Mouse (Mus musculus) ES-CJ7 (cell line): ENCODE results near the gene Cobll1.

Experiments
- DNase-seq: peaks from one replicate; pipeline ENCODE4 v3.0.0; 2011; ENCODE audit warnings: low read depth, low spot score

Gene Cobll1

DNA sequence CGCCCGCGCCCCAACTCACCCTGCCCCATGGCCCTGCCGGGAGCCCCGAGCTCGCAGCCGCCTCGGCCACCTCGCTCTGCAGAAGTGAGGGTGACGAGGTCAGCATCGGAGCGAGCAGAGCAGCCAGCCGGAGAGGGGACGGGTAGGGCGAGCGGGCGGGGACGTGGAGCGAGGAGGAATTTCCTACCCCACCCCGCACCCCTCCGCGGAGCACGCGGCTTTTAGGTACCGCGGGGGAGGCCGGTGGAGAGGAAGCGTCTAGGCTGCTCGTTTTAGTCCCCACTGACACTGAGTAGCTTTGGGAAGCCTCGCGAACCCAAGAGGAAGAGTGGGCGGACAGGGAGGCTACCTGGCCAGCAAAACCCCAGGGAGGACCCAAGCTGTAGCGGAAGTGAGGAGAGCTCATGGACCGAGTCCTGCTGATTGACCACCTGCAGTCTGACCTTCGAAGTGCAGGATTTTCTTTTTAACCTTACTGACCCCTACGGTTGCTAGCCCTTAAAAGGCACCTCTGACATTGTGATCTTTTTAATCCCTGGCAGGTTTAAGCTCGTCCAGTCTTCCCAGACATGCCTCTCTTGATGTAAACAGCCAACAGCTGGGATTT, at the start of gene Cobll1:
Gene Cobll1, minus strand, starts transcription at position 440 of the 607 bp plus-strand sequence.
- peak; percentile 27 for DNase-seq

DNA sequence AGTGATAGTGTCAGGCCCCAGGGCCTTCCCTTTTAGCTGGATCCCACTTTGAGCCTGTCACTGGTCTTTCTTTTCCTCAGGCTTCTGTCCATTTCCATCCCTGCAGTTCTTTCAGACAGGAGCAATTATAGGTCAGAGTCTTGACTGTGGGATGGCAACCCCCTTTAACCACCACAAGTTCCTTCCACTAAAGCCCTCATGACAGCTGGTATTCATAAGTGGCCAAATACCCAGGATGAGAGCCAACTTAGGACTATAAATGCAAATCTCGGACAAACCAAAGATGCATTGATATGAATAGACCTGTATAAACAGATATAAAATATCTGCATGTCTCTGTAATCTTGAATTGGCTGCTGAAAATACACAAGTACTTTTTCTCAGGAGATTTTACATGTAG, 49.5 kb upstream of the Cobll1 start:
- DNase-seq: no peak

DNA sequence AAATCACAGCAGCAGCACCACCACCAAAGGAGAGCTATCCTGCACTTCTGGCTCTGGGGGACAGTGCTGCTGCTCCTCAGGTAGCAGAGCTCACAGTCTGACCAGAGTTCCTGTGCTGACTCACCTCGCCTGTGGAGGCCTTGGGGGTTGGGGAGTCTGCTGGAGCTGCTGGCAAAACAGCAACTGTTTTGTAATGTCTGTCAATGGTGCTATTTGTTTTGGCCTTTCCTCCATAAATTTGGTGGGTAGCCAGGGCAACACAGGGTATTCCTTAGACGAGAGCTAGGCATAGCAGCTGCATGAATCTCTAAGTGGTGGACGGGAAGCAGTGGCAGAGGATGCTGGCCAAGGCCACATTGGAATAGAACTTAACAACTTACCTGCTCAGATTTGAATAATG, 46.2 kb upstream of the Cobll1 start:
- DNase-seq: no peak

DNA sequence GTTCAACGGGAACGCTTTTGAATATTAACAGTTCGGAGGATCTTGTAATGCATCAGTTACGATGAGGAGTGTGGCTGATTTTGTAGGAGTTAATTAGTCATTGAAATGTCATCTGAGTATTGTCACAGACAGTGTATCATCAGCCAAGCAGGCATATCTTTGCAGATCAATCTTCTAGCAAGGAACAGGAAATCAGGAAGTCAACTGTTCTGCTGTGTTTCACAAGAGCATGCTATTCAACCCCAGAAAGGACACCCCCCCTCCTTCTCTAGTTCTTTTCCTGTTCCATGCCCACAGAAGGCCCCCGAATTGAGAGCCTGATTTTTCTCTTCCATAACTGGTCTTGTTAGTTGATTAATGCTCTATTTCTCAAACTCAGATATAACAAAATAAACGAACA, 43.8 kb upstream of the Cobll1 start:
- no peak for DNase-seq

DNA sequence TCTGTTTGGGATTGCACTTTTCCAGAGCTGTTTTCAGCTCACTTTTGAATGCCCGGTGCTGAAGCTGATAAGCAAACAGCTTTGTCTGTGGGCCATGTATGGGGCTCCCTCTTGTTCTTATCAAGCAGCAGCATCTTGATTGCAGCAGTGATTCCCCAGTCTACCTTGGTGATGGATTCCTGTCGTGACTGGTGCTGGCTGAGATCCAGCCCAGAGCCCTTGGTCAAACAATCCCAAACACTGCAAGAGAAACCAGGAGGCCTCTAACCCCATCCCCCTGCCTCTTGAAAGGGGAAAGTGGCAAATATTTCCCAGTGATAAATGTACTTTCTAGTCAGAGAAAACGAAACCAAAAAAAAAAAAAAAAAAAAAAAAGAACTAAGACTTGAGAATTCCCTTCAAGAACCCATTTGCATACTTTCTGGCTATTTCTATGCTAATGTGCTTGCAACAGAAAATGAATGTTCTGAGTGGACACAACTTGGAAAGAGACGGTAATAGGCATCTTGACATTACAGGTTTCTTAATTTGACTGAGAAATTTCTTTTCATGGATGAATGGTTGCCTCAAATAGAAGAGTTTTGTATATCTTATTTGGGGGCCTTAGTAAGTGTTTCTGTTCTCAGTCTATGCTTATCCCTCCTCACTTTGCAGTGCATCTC, 40.0 kb upstream of the Cobll1 start:
- DNase-seq: no peak

DNA sequence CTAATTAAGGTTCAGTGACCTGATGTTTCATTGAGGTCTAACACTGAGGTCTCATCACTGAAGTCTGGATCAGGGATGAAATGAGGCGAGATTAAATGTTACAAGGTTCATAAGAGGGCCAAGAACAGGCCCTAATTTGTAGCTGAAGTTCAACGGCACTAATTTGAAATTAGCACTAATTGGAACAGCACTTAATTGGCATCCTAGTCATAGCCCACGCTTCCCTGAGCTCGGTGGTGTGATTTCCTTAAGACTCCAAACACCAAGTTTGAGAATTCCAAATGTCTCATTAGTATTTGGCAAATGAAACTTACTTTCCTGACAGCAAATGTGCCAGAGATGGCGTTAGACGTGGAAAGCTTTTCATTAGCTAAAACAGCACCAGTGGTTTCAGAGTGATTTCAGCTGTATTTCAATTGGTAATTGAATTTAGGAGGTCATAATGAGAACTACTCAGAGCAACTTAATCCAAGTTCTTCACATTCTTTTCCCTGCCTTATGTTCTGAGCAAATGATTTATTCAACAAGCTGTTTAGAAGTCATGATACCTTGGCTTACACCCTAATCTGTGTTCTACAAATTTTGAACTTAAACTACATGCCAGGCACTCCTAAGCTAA, 36.3 kb upstream of the Cobll1 start:
- no peak for DNase-seq

DNA sequence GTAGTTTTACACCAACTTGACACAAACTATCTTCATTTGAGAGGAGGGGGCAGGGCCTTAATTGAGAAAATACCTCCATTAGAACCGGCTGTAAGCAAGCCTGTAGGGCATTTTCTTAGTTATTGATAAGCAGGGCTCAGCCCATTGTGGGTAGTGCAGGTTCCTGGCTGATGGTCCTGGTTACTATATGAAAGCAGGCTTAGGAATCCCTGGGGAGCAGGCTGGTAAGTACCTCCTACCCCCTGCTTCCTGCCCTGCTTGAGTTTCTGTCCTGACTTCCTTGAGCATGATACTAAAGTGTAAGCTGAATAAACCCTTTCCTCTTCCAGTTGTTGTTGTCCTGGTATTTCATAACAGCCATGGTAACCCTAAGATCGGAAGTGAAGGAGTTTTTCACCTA, 34.7 kb upstream of the Cobll1 start:
- no peak for DNase-seq

DNA sequence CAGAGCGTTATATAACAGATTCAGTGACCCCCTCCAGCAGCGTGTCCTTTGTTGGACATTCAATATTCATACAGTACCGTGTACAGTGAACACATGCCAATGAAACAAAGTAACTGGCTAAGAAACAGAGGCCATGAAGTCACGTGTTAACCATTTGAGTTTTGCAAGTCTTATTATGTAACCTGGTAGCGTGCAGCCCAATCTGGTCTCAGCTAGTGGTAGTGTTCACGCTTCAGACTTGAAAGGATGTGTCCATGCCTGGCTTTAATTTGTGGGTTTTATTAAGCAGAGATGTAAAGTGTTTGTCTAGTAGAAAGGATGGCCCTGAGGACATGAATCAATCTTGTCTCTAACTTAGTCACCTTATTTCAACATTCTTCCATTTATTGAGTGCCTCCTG, 29.5 kb upstream of the Cobll1 start:
- DNase-seq: no peak

DNA sequence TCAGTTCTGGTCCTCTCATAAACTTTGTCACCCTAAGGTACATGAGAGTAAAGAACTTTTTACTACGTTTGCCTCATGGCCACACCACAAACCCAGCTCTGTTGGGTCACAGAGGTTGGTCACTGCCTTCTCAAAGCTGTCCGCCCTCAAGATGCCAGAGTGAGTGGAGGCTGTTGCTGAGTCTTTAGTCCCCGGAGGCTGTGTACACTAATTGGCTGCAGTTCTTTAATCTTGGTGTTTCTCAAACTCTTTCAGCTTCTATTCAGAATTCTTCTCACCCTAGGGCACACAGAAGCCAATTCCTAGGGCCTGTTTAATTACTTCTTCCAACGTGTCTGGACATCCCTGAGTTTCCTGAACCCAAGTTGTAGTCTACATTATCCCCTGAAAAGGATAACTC, 28.6 kb upstream of the Cobll1 start:
- no peak for DNase-seq

DNA sequence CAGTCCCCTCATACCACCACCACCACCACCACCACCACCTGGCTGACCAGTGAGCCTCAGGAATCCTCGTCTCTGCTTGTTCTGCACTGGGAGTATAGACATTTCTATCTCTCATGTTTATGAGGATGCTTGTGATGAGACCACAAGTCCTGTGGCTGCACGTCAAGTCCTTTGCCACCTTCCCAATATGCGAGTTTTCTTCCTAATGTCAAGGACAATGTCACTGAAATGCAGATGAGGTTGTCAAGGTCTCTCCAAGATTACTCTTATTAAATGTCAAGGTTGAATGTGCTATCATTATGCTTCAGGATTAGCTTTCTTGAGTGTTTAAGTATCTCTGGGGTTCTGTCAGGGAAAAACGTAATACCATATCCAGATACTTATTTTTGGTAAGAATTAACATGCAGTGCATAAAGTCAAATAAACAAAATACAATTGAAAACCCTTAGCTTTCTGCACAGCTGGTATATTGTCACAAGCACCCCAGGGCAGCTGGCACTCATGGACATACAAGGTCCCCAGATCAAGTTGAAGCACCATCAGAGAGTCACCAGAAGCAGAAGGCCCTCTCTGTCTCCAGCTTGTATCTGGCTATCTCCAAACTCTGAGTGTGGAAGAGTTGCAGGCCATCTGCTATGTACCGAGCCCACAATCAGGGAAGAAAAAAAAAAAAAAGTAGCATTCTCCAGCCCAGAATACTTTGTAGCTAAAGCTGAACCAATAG, 27.5 kb upstream of the Cobll1 start:
- no peak for DNase-seq

DNA sequence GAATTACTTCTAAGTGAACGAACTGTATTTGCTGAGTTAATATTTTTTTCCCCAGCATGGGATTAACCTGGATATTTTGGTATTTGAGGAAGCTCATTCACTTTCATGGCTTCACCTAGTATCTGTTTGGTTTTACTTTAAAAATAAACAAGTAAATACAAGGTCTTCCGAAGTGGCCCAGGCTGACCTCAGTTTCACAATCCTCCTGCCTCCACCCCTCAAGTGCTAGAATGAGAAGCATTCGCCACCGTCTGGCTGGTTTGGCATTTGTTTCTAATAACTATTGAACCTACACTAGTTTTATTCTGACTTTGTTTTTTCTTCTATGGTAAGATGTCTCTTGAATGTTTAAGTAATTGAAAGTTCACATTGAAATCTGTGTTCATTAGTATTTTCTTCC, 23.0 kb upstream of the Cobll1 start:
- DNase-seq: no peak

DNA sequence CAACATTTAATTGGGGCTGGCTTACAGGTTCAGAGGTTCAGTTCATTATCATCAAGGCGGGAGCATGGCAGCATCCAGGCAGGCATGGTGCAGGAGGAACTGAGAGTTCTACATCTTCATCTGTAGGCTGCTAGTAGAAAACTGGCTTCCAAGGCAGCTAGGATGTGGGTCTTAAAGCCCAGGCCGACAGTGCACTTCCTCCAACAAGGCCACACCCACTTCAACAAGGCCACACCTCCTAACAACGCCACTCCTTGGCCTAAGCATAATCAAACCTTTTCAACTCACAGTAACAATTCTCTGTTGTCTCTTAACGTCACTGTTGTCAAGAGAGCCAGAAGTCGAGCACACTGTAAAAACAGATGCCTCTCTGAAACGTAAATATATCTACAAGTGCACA, 21.6 kb upstream of the Cobll1 start:
- DNase-seq: peak; percentile 9

DNA sequence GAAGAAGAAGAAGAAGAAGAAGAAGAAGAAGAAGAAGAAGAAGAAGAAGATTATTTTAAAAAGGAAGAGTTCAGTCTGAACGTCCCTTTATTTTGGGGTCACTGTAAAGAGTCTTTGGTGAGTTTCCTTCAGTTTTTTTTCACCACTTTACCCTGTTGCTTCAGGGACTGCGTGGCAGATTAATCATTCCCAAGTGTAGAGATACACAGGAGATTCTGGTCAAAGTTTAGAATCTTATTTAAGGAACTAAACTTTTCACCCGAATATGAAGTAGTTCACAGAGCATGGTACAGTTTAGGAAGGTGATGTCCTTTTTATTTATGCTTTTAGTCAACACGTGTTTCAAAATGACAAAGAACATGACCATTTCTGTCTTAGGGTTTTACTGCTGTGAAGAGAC, 21.2 kb upstream of the Cobll1 start:
- no peak for DNase-seq

DNA sequence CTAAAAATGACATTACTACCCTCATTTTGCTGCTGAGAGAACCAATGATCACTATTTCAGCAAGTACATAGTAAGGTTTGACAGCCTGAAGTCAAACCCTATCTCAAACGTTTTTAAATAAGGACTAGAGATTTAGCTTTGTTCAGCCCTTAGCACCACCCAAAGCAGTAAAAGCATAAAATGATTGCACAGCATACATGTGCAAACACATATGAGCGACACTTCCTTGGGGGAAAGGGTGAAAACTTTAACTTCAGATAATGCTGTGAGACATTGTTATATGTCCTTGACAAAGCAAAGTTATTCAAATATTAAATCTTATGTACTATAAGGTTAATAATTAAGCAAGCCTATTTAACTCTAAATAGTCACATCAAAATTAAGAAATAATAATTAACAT, 18.2 kb upstream of the Cobll1 start:
- no peak for DNase-seq

DNA sequence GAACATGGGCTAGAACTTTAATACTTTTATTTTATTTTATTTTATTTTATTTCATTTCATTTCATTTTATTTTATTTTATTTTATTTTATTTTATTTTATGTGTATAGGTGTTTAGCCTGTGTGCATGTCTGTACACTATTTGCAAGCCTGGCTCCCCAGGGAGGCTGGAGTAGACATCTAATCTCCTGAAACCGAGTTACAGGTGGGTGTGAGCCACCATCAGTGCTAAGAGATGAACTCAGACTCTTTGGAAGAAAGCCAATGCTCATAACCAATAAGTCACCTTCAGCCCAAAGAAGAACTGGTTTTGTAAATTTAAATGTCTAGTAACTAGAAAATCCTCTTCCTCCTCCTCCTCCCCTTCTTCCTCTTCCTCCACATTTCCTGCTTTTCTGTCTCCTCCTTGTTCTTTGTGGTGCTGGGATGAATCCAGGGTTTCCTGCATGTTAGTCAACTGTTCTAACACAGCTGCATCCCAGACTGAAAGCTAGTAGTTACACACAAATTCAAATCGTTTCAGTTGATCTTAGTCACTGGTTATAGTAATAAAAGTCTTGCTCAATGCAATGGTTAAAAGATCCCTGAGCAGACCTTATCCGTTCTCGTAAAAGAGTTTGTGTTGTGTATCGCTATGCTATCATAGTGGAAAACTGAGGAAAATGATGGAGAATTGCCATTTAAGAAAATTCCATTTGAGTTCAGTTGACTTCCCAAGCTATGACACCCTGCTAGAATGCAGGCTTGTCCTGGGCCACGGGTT, 17.5 kb upstream of the Cobll1 start:
- no peak for DNase-seq

DNA sequence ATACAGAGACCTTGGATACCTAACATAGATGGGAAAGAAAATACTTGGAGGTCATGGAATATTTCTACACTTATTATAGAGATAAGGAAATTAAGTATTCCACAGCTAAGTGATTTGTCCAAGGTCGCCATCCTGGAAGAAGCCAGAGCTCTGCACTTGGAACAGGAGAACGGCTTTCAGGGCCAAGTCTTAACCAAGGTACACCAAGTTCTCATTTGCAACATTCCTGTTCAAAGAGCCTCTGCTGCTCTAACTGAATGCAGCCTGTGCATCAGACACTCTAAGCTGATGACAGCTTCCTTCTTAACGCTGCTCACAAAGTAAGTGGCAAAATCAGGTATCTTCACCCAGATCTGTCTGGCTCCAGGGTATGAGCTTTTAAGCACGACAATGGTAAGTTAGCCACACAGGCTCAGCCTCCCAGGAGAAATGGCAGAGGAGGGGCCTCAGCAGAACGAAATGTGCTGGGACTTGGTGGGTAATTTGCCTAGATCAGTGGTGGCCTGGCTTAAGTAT, 11.4 kb upstream of the Cobll1 start:
- DNase-seq: no peak

DNA sequence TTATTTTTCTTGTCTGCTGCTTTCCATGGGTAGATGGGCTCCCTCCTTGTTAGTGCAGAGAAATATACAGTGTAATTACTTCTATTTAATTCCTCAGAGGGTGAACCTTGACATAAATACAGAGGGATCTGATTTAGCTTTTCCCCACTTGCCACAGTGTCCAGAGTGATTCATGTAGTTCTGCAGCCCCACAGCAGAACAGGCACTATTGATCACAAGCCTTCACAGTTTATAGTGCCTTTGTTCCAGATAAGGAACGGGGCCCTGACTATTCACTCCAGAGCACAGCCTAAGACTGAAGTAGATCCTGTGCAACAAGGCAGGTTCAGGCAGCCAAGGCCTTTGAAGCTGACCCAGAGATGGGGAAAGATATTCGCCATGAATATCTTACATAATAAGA, 10.4 kb upstream of the Cobll1 start:
- no peak for DNase-seq

DNA sequence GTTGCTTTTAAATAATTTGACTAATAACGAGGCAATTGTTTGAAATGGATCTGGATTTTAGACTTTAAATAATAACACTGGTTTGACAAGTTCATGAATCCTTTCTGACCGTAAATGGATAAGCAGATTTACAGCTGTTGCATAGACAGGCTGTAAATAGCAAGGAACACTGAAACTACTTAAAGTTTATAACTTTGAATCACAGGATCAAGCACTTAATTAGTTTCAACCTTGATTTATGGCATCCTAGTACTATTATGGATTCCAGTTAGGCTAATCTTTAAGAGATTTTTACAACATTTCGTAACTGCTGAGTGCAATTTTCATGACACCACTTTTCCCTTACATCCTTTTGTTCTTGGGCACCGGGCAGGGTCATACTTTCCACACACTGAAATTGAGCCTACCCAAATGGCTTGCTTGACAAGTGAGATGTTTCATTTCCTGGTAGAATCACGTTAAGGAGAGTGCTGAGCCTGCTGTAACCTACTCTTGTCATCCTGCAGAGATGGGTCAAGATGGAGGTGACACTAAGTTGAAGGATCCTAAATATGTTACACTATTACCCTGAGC, 1.1 kb upstream of the Cobll1 start:
- no peak for DNase-seq

DNA sequence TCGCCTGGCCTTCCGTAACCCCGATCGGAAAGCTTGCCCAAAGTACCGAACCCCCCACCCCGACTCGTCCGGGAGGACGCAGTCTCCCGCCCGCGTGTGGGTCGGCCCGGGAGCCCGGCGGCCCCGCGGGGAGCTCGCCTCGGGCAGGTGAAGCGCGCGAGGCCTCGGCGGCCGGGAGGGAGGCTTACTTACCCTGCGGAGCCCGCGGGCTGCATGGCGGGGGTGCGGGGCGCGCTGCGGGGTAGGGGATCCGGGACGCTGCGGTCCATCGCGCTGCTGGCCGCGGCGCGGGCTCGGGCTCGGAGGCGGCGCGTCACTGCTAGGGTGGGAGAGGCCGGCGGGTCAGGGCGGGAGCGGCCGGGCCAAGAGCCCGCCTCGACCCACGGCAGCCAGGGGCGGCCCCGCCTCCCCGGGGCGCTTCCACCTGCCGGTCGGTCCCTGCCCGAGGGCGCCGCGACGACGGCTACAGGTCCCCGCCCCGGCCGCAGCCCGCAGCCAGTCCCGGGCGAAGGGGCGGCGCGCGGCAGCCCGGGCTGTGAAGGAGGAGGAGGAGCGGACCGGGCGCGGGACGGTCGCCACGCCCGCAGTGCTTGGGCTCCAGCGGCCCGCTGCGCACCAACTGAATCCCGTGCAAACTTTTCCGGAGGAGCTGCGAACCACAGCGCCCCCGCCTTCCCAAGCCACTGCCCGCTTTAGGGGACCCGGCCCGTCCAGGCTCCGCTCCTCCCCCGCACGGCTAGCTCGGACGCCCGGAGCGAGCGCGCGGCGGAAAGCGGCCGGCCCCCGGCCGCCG, 836 bp downstream of the Cobll1 start:
- DNase-seq: peak; percentile 50

DNA sequence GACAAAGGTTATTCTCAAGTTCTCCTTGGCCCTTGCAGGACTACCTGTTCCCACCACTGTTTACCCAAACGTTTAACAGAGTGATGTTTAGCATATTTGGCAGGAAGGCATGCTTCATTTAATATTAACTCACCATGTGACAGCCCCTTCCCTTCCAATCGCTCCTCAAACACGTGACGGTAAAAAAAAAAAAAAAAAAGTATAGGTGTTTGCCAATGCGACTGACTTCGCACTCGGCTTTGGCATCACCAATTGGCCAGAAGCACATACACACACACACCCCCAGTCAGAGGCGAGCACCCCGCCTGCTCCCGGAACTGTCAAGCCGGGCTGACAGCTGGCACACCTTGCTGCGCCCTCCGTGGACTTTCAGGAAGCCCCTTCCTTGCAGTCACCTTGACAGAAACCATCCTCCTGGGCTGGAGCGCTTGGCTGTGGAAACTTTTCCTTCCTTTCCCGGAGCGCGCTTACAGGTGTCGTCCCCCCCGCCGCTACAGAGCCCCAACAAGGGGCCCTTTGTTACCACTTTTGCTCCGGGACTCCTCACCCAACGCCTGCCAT, 1.5 kb downstream of the Cobll1 start:
- DNase-seq: peak; percentile 21
